Mouse (Mus musculus): ENCODE results near the gene Pnpla5.

Gene Pnpla5

GRCm38 (mm10) chr15:84069455-84070050 lies 53.4 kb downstream of the Pnpla5 start:
- no peak for DNase-seq (ENCODE audit: low read depth, low spot score)

DNA sequence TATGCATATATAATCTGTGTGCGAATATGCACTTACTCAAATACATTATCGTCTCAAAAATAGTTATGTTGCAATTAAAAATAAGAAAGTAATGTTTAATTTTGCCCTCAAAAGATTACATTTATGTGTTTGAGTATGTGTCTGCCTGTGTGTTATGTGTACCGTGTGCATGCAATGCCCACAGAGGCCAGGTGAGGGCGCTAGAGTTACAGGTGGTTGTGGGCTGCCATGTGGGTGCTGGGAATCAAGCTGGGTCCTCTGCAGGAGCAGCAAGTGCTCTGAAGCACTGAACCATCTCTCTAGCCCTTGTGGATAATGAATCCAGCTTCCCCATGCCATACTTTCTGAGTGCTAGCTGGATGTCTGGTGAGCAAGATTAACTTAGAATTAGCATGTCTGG lies 57.3 kb downstream of the Pnpla5 start:
- no peak for DNase-seq (ENCODE audit: low read depth, low spot score)

DNA sequence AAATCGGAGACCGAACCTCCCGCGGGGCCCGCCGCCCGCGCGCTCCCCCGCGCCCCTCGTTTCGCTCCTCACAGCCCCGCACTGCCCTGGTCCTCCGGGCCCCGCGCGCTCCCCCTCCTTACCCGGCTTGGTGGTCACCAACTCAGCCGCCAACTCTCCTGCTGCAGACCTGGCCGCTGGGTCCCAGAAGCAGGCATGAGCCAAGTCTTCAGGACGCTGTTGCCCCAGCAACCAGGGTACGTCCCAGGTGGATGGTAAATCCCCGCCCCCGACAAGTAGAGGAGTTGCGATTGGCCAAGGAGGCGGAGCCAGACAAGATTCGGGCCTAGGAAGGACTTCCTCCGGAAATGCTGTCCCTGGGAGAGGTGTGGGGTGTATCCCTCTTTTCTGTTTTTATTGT lies 57.8 kb downstream of the Pnpla5 start, which contains the start of gene Efcab6:
Gene Efcab6 (minus strand): TSS at position 240 of the 400 bp plus-strand sequence.
- DNase-seq (ENCODE audit: low read depth, low spot score): no peak
